Mouse (Mus musculus): ENCODE data around the gene Crisp4.

- TF ChIP-seq CTCF (IDR thresholded peaks at IDR 0.05; ENCODE audit: insufficient read depth, low read length) (no peak), POLR2A (IDR thresholded peaks at IDR 0.05; ENCODE audit: borderline replicate concordance, extremely low read depth, low read depth, low read length) (no peak)
These were observed 14.0 kb downstream of the Crisp4 start for GRCm38 (mm10) chr1:18131691-18132090.

All from lung, adult 2 months (tissue).